Mouse (Mus musculus): Measurements from ENCODE around the gene Tmem274.

DNA sequence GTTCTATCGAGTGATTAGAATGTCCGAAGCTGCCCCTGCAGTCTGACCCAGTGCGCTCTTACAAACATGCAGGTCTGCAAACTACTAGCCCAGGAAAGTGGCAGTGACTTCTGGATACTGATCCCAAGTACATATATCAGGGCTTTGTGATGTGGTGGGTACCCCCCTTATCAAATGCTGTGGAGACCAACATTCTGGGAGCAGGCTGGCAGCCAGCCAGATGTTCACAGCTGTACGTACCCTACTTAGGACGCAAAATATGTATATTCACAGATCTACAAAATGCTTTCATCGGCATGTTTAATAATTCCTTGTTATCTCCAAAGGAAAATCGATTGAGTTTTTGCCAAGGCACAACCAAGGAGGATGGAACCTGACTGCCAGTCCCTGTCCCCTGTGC, 34.9 kb downstream of the Tmem274 start:
- TF ChIP-seq CTCF (IDR thresholded peaks at IDR 0.05; ENCODE audit: low read depth) (no peak), EP300 (IDR thresholded peaks at IDR 0.05; ENCODE audit: low read depth) (no peak)
